Mouse (Mus musculus) CD8-positive naive resting alpha-beta T cell, adult 57 days (primary cell): ENCODE measurements around the gene Stip1. TPM values are rescaled to one million over a fixed set of nuclear protein-coding genes. Genes with fewer than 3 reads are reported as not detected.

Experiments used
- total RNA-seq: library from RNA; stranded (reverse); gene quantifications from one replicate; pipeline ENCODE4 v1.2.4, GENCODE M21; 2023

Gene Stip1
- total RNA-seq, result 117 TPM

DNA sequence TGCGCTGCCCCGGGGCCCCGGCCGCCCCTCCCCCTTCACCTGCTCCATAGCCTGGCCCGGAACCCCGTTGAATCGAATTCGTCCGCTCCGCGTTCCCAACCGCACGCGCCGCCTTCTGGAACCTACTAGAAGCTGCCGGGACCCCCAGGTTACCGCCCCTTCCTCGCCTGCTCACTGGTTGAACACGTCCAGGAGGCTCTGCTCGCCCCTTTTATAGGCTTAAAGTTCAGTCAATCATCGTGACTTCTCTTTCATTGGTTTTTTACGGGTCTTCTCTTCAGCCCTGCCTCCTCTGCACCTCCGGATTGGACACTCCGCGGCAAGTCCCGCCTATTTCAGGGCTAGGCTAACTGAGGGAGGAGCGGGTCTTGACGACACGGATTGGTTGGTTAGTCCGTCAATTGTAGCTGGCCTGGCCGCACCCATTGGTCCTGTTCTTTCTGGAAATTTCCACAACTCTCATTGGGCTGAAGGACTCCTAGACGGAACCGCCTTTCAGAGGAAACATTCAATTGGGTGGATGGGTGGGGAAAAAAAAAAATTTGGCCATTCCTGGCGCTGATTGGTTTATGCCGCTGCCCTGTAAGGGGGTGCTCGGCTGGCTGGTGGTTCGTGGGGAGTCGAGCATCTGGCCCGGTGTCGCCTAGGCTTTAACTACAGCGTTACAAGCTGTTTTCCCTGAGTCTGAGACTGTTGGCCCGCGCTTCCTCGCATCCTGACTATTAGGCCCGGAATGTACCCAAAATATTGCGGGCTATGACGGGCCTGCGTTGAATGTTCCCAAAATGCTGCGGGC, at the start of gene Stip1:
Stip1 (minus strand) TSS at position 127 of the 796 bp plus-strand sequence.

DNA sequence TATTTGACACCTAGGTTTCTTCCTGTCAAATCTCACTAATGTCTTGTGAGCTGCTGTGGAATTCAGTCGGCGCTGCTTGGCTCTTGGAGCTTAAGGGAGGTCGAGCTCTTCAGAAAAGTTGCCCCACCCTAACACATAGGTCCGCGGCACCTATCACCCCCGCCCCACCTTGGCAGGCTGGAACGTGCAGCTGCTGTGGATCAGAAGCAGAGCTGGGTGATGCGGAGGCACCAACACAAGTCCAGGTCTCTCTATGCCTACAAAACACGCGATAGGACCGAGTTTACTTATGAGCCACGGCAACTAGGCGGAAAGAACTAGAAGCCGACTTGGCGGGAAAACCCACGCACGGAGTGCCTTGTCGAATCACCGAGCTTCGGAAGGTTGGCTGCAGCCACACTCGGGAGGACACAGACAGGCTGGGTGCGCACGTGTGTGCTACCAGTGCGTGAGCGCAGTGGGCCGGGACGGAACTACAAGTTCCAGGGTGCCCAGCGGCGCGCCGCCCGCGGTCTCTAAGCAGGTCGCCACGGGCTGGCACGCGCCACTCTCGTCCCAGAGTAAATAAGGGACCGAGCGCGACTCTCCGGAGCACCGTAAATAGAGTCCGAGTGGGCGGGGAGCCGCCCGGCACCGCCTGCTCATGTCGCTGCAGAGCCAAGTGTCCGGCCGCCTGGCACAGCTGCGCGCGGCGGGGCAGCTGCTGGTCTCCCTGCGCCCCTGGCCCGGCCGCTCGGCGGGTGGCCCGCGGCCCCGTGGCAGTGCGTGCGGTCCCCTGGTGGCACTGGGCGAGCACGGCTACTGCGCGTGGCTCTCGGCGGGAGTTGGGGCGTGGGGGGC, 16.7 kb upstream of the Stip1 start, which contains the start of gene Macrod1:
Macrod1 (plus strand) TSS at position 563 of the 840 bp plus-strand sequence.

DNA sequence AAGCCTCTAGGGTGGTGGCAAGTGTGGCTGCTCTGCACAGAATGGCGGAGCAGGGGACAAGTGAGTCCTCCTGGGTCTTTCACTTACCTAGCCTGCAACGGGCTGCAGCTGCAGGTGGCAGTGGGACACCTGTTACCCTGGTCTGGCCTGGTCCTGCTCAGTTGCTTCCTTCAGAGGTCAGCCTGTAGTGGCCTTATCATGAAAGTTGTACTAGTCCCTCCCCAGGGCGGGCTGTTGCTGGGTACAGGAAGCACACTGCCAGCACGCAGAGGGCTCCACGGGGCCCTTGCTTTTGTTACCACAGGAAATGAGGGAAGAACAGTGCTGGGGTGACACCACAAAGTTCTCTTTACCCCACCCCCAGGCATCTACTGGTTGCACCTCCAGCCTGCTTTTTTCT, 20.6 kb downstream of the Stip1 start, which contains the start of gene Fermt3:
Fermt3 (minus strand) TSS at position 279 of the 400 bp plus-strand sequence.

DNA sequence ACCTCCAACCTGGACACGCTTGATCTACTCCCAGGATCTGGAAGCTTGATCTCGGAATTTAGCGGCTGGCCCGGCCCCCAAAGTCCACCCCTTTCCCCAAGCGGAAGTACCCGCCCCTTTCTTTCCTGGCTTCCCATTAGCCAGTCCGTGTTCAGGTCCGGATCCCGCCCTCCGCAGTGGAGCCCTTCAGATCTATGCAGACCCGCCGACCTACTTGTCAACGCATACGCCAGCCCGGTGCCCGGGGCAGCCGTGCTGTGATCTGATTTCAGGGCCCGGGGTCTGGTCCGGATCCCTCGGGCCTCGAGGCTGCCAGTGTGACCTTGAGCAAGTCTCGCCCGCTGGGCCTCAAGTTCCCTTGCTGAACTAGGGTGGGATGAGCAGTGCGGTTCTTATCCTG, 43.8 kb downstream of the Stip1 start, which contains the start of the genes Nudt22 and Trpt1:
Nudt22 (minus strand) TSS at position 112 of the 400 bp plus-strand sequence.
Trpt1 (plus strand) TSS at position 126 of the 400 bp plus-strand sequence.

DNA sequence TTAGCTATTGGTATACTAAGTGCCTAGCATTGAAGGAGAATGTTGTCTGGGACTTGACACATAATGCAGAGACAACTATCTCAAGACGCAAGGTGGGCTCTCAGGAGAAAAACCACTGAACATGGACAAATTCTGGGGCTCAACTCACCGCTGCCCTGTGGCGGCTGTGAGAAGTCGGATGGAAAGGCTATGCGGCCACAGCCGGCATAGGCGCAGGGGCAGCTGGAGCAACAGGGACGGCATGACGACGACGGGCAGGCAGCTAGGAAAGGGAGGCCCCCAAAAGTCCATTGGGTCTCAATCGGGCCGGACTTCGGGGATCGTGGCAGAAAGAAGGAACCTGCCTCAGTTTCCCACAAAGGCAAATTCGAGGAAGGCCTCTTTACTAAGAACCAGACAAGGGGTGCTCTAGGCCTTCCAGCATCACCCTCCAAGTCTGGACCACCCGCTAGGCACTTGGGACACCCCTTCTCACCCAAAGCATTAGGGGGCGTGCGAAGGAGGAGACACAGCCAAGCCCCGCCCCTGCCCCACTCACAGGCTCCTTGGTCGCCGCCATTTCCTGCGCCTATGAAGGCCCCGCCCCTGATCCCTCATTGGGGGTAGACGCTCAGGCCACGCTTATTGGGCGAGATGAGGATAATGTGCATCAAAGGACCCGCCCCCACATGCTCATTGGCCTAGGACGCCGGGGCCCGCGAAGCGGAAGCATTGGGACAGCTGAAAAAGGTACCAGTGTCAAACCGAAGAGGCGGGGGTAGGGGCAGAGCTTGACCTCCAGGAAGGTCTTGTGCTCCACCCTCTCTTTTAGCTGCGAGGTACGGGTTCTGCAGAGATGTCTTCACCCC, 47.5 kb downstream of the Stip1 start, which contains the start of gene Dnajc4:
Dnajc4 (minus strand) TSS at position 562 of the 848 bp plus-strand sequence.

DNA sequence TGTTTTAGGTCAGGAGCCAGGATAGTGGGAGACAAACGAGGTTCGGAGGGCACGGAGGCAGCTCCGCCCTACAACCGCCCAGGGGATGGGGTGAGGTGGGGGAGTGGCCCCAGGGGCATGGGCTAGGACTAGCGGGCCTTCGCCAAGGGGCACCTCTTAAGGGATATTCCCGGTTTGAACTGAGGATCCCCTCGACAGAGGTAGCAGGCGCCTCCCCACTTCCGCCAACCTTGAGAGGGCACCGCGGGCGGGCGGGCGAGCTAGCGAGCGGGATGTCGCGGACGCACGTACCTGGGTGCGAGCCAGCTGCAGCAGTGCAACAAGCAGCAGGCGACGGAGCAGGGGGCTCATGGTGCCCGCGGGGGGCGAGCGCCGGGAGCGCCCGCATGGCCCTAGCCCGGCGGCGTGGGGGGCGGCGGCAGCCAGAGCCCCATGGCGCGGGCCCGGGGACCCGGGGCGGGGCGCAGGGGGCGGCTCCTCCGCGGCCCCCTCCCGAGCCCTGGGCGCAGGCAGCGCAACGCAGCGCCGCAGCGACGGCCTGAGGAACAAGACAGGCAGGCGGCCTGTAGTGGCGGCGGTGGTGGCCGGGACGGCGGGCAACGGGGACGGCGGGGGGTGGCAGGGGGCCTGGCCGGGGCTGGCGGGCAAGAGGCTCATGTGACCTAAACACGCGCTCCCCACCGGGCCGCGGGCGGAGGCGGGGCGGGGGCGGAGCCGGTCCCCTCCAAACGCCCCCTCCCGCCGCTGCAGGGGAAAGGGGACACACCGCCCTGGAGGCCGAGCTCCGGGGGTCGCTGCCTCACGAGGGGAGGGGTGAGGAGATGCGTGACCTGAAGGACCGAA, 52.5 kb downstream of the Stip1 start, which contains the start of gene Vegfb:
Vegfb (minus strand) TSS at position 591 of the 843 bp plus-strand sequence.

DNA sequence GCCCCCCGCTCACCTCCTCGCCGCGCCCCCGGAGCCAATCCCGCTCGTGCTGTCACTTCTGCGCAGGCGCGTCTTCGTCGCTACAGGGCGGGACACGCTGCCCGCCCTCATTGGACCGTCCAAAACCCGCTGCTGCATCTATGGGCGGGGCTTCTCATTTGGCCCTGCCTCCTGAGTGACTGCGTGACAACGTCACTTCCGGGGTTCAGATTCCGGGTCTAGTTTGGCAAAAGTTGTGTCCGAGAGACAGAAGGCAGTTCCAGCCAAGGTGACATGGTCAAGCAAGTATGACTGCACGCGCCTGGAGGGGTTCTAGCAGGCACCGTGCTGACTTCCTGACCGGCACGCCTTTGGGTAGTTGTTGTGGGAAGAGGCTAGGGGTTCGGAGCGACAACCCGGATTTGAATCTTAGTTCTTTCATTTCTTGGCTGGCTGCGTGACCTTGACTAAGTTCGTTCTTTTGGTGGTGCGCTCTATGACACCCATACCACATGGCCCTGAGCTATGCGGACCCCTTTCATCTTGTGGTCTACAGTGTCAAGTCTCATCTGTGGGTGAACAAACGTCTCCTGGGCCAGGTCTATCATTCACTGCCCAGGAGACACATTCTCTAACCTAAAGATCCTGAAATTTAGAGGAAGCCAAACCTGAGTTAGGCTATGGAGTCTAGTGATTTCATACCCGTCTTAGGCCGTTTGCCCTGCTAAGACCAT, 59.2 kb downstream of the Stip1 start, which contains the start of gene Fkbp2:
Fkbp2 (minus strand) TSS at position 121 of the 713 bp plus-strand sequence.

DNA sequence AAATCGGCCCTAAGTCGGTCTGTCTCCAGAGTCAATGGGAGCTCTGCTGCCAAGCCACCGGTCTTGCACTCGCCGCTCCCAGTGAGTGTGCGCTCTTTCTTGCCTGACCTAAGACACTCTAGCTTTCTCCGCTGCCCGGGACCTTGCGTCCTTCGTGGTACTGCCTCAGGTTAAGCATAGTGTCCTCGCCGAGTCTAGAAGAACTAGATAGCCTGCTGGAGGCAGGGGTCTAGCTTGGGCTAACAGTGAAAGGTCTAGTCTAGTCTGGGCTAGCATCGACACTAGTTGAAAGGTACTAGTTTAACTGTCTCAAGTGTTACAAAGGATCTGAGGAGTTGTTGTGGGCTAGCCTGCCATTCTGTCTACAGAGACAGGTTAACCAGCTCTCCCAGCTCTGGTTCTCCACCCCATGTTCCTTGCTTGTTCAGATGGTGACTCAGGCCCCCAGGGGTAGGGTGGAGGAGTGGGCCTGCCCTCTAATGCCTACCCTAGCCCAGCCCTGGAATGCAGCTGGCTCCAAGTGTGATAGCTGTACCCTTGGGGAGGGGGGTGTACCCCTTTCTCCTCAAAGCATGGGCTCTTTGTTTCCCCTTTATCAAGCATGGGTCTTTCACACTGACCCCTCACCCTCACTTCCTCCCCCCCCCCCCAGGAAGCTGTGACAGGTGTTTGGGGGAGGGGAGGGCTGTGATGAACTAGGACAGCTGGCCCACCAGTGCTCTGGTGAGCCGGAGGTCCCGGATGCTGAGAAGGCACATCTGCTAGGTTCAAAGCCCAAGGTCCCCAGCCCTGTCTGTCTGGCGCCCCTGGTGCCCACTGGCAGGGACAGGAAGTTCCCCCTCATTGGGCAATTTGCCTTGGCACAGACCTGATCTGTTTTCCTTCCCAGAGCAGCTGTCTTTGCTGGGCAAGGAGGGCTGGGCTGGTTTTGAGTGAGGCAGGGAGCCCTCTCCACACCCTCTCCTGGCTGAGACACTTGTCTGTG, 63.9 kb downstream of the Stip1 start, which contains the start of gene Plcb3:
Plcb3 (minus strand) TSS at position 934 of the 985 bp plus-strand sequence.

DNA sequence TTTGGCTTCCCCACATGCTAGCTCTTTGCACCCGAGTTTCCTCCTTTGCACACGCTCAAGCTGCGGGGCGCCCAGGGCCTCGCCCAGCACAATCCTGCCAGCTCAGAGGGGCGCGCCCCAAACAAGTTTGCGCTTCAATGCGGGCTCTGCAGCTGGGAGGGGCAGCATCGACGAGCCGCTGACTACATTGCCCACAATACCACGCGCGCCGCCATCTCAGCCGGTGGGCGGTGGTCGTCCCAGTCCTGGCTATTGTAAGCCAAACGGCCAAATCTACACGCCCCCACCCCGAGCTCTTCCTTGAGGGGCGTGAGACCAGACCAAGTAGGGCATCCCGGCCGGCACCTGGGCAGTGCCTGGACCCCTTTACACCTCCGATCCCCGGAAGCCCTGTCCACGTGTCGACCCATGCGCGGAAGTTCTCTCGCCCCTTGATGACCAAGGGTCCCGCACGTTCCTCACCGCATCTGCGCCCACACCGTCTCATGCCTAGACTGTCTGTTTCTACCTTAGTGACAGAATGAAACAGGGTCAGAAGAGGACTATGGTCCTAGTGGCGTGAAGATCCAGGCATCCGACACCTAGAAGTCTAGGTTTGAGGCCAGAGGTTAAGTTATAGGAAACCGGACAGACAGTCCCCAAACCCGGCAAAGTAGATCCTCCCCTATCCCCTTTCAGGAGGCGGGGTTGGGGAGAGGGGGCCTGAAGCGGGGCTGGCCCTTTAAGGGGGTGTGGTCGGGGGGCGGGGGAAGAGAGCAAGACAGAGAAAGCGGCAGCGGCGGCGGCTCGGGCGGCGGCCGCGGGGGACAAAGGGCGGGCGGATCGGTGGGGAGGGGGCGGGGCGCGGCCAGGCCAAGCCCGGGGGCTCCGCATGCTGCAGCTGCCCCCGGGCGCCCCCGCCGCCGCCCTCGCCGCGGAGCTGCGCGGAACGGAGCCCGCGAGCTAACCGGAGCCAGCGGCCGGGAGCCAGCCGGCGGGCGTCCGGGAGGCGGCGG, 65.3 kb downstream of the Stip1 start, which contains the start of gene Ppp1r14b:
Ppp1r14b (plus strand) TSS at position 758 of the 995 bp plus-strand sequence.

Other genes with a start within 250 kb of the Stip1 start
- 23.8 TPM for gene Rps6ka4, start 199.3 kb downstream of the Stip1 start, total RNA-seq
- gene Ccdc88b, start 181.8 kb downstream of the Stip1 start, total RNA-seq, result 89.2 TPM
- 127 TPM for gene Trmt112, start 130.3 kb downstream of the Stip1 start, total RNA-seq
- gene Prdx5, start 129.9 kb downstream of the Stip1 start, total RNA-seq, result 59.7 TPM
- 26.2 TPM for gene Esrra, start 118.2 kb downstream of the Stip1 start, total RNA-seq
- gene Catsperz, start 114.6 kb downstream of the Stip1 start, total RNA-seq, result not detected
- gene Kcnk4, start 105.5 kb downstream of the Stip1 start, total RNA-seq, result not detected
- 7.8 TPM for gene Bad, start 98.1 kb downstream of the Stip1 start, total RNA-seq
- gene Gpr137, start 97.5 kb downstream of the Stip1 start, total RNA-seq, result 6.1 TPM
- gene Ppp1r14b, start 65.0 kb downstream of the Stip1 start, total RNA-seq, result 120 TPM
- 6.9 TPM for gene Plcb3, start 63.5 kb downstream of the Stip1 start, total RNA-seq
- gene Fkbp2, start 59.5 kb downstream of the Stip1 start, total RNA-seq, result 14.8 TPM
- 15.2 TPM for gene Vegfb, start 52.3 kb downstream of the Stip1 start, total RNA-seq
- gene Dnajc4, start 47.4 kb downstream of the Stip1 start, total RNA-seq, result 17.2 TPM
- gene Nudt22, start 43.9 kb downstream of the Stip1 start, total RNA-seq, result 6.0 TPM
- gene Trpt1, start 43.8 kb downstream of the Stip1 start, total RNA-seq, result 4.3 TPM
- gene Fermt3, start 20.5 kb downstream of the Stip1 start, total RNA-seq, result 152 TPM
- 12.3 TPM for gene Macrod1, start 16.8 kb upstream of the Stip1 start, total RNA-seq
- gene Flrt1, start 65.8 kb upstream of the Stip1 start, total RNA-seq, result not detected
- gene Otub1, start 166.3 kb upstream of the Stip1 start, total RNA-seq, result 98.1 TPM
- gene Cox8a, start 177.6 kb upstream of the Stip1 start, total RNA-seq, result 242 TPM
- gene Naa40, start 201.2 kb upstream of the Stip1 start, total RNA-seq, result 37.2 TPM
- gene Rcor2, start 227.4 kb upstream of the Stip1 start, total RNA-seq, result 0.89 TPM